Mouse (Mus musculus) ES-Bruce4 (cell line): ENCODE results near the gene Hsf2bp. TPM values are rescaled to one million over a fixed set of nuclear protein-coding genes. Genes with fewer than 3 reads are reported as not detected.

ENCODE experiments used
- H3K27ac ChIP-seq: 2 replicates; pipeline ENCODE4 v1.5.1; 2012; ENCODE audit warnings: low read length, inconsistent platforms; ENCODE audit not compliant: insufficient read depth
- H3K27me3 ChIP-seq: 2 replicates; pipeline ENCODE4 v1.6.1; 2012; ENCODE audit warnings: mild to moderate bottlenecking, low read length, inconsistent platforms; ENCODE audit not compliant: control insufficient read depth, poor library complexity, insufficient read depth, severe bottlenecking
- H3K36me3 ChIP-seq: 2 replicates; pipeline ENCODE4 v1.6.1; 2012; ENCODE audit warnings: inconsistent platforms, mild to moderate bottlenecking, low read length, moderate library complexity; ENCODE audit not compliant: control insufficient read depth, poor library complexity, insufficient read depth, severe bottlenecking
- H3K4me1 ChIP-seq: one replicate; pipeline ENCODE4 v1.8.1; 2011; ENCODE audit warnings: low read length; ENCODE audit not compliant: control insufficient read depth, insufficient read depth
- H3K4me3 ChIP-seq: 2 replicates; pipeline ENCODE4 v1.5.1; 2011; ENCODE audit warnings: low read depth, mild to moderate bottlenecking, low read length
- H3K9ac ChIP-seq: 2 replicates; pipeline ENCODE4 v1.6.1; 2012; ENCODE audit warnings: low read depth, mild to moderate bottlenecking, inconsistent platforms; ENCODE audit not compliant: poor library complexity, severe bottlenecking
- H3K9me3 ChIP-seq: replicated peaks from 2 replicates; pipeline ENCODE4 v1.6.1; 2012; ENCODE audit warnings: mild to moderate bottlenecking, low read length, inconsistent platforms; ENCODE audit not compliant: control insufficient read depth, poor library complexity, insufficient read depth, severe bottlenecking
- CTCF ChIP-seq: IDR thresholded peaks from one replicate; pipeline ENCODE4 v1.8.1; 2011; ENCODE audit warnings: low read depth, low read length
- EP300 ChIP-seq: IDR thresholded peaks from 2 replicates; pipeline ENCODE4 v1.6.1; 2011; ENCODE audit warnings: low read depth, low read length; ENCODE audit not compliant: insufficient read depth
- POLR2A ChIP-seq: IDR thresholded peaks from one replicate; pipeline ENCODE4 v1.8.1; 2011; ENCODE audit warnings: low read length; ENCODE audit not compliant: insufficient read depth
- polyA plus RNA-seq: library from polyadenylated mRNA; stranded (reverse); fragments of >200 nt; gene quantifications from 2 replicates; pipeline ENCODE4 v1.2.4, GENCODE M21; 2011; ENCODE audit warnings: low read depth; ENCODE audit not compliant: missing spikeins, insufficient read depth, insufficient read length

Hsf2bp gene
- polyA plus RNA-seq, 1 experiment, result 55.0 TPM

DNA sequence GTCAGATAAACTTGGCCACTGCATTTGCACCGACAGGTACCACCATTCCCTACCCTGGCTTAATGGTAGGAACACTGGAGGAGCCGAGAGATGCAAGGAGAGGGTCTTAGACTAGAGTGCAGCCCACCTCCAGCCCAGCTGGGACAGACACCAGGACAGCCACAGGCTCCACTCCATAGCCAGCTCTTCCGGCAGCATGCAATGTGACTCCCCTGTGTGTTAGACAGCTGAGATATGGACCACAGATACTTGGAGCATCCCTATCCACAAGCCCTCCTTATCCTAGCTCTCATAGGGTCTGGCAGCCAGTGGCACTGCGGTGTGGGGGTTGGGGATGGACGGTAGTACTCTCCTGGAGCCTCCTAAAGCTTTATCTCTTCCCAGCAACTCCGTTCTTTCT is 107.1 kb downstream of the Hsf2bp start:
- Histone ChIP-seq H3K4me1 (peaks cover 11% of the 10 kb centered on the region), H3K27me3 (no peaks in the 10 kb centered on the region)

GRCm38 (mm10) chr17:31927895-31928626 is 108.1 kb downstream of the Hsf2bp start:
- no peak overlapping the region for H3K27ac ChIP-seq
- TF ChIP-seq CTCF (no peak), POLR2A (no peak), EP300 (no peak)
- no peaks in the 10 kb centered on the region for H3K27me3 ChIP-seq
- H3K36me3 ChIP-seq, result no peaks in the 10 kb centered on the region
- H3K9ac ChIP-seq, result no peak overlapping the region
- peaks cover 9% of the 10 kb centered on the region for H3K4me1 ChIP-seq
- no peak overlapping the region for H3K4me3 ChIP-seq
- H3K9me3 ChIP-seq, result no peaks in the 10 kb centered on the region

More for the DNA sequence above, 107.1 kb downstream of the Hsf2bp start:
- H3K9ac ChIP-seq, result no peak overlapping the region
- TF ChIP-seq EP300, result no peak
- no peak for TF ChIP-seq POLR2A
- TF ChIP-seq CTCF, result no peak
- no peak overlapping the region for H3K4me3 ChIP-seq
- no peaks in the 10 kb centered on the region for H3K9me3 ChIP-seq
- H3K36me3 ChIP-seq, result no peaks in the 10 kb centered on the region
- H3K27ac ChIP-seq, result no peak overlapping the region

GRCm38 (mm10) chr17:31924229-31924628 is 111.9 kb downstream of the Hsf2bp start:
- no peak for TF ChIP-seq CTCF
- no peak for TF ChIP-seq POLR2A
- no peak for TF ChIP-seq EP300
- H3K36me3 ChIP-seq, result no peaks in the 10 kb centered on the region
- H3K9ac ChIP-seq, result no peak overlapping the region
- H3K9me3 ChIP-seq, result no peaks in the 10 kb centered on the region
- H3K4me1 ChIP-seq, result no peaks in the 10 kb centered on the region
- no peak overlapping the region for H3K27ac ChIP-seq
- H3K27me3 ChIP-seq, result no peaks in the 10 kb centered on the region
- H3K4me3 ChIP-seq, result no peak overlapping the region

- H3K9ac ChIP-seq, result no peak overlapping the region
- H3K9me3 ChIP-seq, result no peaks in the 10 kb centered on the region
- H3K27ac ChIP-seq, result no peak overlapping the region
- H3K36me3 ChIP-seq, result no peaks in the 10 kb centered on the region
- TF ChIP-seq POLR2A, result no peak
- TF ChIP-seq EP300, result no peak
- no peak for TF ChIP-seq CTCF
- H3K4me1 ChIP-seq, result no peaks in the 10 kb centered on the region
- H3K27me3 ChIP-seq, result no peaks in the 10 kb centered on the region
- H3K4me3 ChIP-seq, result no peak overlapping the region
These were observed 112.7 kb downstream of the Hsf2bp start for GRCm38 (mm10) chr17:31923310-31923970.

DNA sequence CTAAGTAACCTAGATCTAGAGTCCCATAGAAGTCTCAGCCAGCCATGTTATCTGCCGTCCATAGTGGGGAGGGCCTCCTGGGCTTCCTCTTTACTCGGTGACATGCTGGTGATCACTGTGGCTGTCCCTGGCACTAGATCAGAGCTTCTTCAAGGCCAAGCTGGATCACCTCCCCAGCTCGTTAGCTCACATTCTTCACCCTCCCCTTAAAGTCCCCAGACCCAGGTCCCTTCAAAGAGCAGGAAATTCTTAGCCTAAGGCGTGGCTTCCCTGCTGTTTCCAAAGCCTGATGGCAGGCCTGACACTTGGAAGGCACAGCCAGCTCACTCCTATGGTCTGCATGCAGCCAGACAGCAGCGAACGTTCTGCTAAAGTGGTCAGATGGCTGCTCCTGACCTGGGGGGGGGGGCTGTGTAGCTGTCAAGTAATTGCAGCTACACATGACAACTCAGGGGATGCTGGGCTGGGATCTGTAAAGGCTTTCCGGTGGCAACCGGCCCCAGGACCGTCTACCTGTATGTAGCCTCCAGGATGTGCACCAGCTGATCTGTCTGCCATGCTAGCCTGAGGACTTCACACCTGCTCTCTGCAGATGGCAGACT is 115.5 kb downstream of the Hsf2bp start:
- peaks cover 3% of the 10 kb centered on the region for H3K4me1 ChIP-seq
- no peak overlapping the region for H3K4me3 ChIP-seq
- H3K9ac ChIP-seq, result no peak overlapping the region
- no peak for TF ChIP-seq CTCF
- TF ChIP-seq POLR2A, result no peak
- TF ChIP-seq EP300, result no peak
- H3K36me3 ChIP-seq, result no peaks in the 10 kb centered on the region
- H3K9me3 ChIP-seq, result no peaks in the 10 kb centered on the region
- H3K27ac ChIP-seq, result no peak overlapping the region
- no peaks in the 10 kb centered on the region for H3K27me3 ChIP-seq

DNA sequence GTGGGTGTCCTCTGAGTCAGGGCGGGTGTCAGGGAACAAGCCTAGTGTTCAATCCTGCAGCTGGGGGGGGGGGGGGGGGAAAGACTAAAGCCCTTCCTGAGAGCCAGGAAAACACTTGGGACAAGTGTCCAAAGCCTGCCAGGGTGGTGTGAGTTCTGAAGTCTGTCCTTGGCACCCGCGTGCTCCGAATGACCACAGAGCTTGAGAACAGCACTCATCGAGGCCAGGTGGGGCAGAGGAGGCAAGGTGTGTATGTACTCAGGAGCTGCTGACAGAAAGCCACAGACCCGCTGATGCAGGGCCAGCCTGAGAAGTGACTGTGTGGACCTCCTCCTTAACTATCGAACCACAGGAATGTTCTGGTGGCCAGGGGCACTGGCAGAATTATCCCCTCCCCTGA is 116.5 kb downstream of the Hsf2bp start:
- H3K4me3 ChIP-seq, result no peak overlapping the region
- H3K36me3 ChIP-seq, result no peaks in the 10 kb centered on the region
- H3K27me3 ChIP-seq, result no peaks in the 10 kb centered on the region
- H3K9ac ChIP-seq, result no peak overlapping the region
- H3K9me3 ChIP-seq, result no peaks in the 10 kb centered on the region
- H3K27ac ChIP-seq, result no peak overlapping the region
- peaks cover 3% of the 10 kb centered on the region for H3K4me1 ChIP-seq
- TF ChIP-seq POLR2A, result no peak
- TF ChIP-seq CTCF, result no peak
- no peak for TF ChIP-seq EP300
